Mouse (Mus musculus) urinary bladder, adult 2 months (tissue): ENCODE measurements around the gene Nsmce1. TPM values are rescaled to one million over a fixed set of nuclear protein-coding genes. Genes with fewer than 3 reads are reported as not detected.
A peak's percentile ranks its signal among the peaks of the same experiment; 100 is the strongest.

Experiments
- DNase-seq: peaks from one replicate; pipeline ENCODE4 v3.0.0; 2022; ENCODE audit warnings: low spot score
- polyA plus RNA-seq: library from polyadenylated mRNA; depleted of rRNA; stranded (reverse); fragments of >200 nt; gene quantifications from 2 replicates; pipeline ENCODE4 v1.2.3, GENCODE M21; 2012

The Nsmce1 gene
- polyA plus RNA-seq, 1 experiment: 57.9 TPM

GRCm38 (mm10) chr7:125491760-125492159 is 364 bp upstream of the Nsmce1 start:
- DNase-seq: no peak

- DNase-seq: no peak
Measured at GRCm38 (mm10) chr7:125489636-125490035, 1.8 kb downstream of the Nsmce1 start.

GRCm38 (mm10) chr7:125488706-125489105 is 2.7 kb downstream of the Nsmce1 start:
- no peak for DNase-seq

- DNase-seq: no peak
Measured at GRCm38 (mm10) chr7:125487126-125487525, 4.3 kb downstream of the Nsmce1 start.

- no peak for DNase-seq
Measured at GRCm38 (mm10) chr7:125486121-125486630, 5.2 kb downstream of the Nsmce1 start.

GRCm38 (mm10) chr7:125484791-125485190 is 6.6 kb downstream of the Nsmce1 start:
- no peak for DNase-seq

- DNase-seq: no peak
Measured at GRCm38 (mm10) chr7:125482886-125483285, 8.5 kb downstream of the Nsmce1 start.

- DNase-seq: no peak
Measured at GRCm38 (mm10) chr7:125482339-125482738, 9.1 kb downstream of the Nsmce1 start.

GRCm38 (mm10) chr7:125480518-125480917 is 10.9 kb downstream of the Nsmce1 start:
- DNase-seq: no peak

GRCm38 (mm10) chr7:125478391-125478984 is 12.9 kb downstream of the Nsmce1 start:
- DNase-seq: no peak

GRCm38 (mm10) chr7:125475601-125476251 is 15.7 kb downstream of the Nsmce1 start:
- DNase-seq: no peak

GRCm38 (mm10) chr7:125474535-125474934 is 16.9 kb downstream of the Nsmce1 start:
- DNase-seq: no peak

- peak; percentile 40 for DNase-seq
Measured at GRCm38 (mm10) chr7:125471991-125472741, 19.2 kb downstream of the Nsmce1 start.

- DNase-seq: no peak
Measured at GRCm38 (mm10) chr7:125470901-125471300, 20.5 kb downstream of the Nsmce1 start.

- DNase-seq: peak; percentile 39
Measured at GRCm38 (mm10) chr7:125469937-125470336, 21.5 kb downstream of the Nsmce1 start.

- no peak for DNase-seq
Measured at GRCm38 (mm10) chr7:125462200-125462599, 29.2 kb downstream of the Nsmce1 start.

- no peak for DNase-seq
Measured at GRCm38 (mm10) chr7:125453671-125454070, 37.7 kb downstream of the Nsmce1 start.

- DNase-seq: no peak
Measured at GRCm38 (mm10) chr7:125451078-125451477, 40.3 kb downstream of the Nsmce1 start.

GRCm38 (mm10) chr7:125450678-125451077 is 40.7 kb downstream of the Nsmce1 start:
- no peak for DNase-seq

- peak; percentile 77 for DNase-seq
Measured at GRCm38 (mm10) chr7:125444464-125445401, 46.7 kb downstream of the Nsmce1 start, which contains the start of gene Kdm8. Kdm8 (plus strand) TSS chr7:125444676.

GRCm38 (mm10) chr7:125444076-125444463 is 47.3 kb downstream of the Nsmce1 start:
- DNase-seq: no peak
